Mouse (Mus musculus): ENCODE data around the gene Klra17.

DNA sequence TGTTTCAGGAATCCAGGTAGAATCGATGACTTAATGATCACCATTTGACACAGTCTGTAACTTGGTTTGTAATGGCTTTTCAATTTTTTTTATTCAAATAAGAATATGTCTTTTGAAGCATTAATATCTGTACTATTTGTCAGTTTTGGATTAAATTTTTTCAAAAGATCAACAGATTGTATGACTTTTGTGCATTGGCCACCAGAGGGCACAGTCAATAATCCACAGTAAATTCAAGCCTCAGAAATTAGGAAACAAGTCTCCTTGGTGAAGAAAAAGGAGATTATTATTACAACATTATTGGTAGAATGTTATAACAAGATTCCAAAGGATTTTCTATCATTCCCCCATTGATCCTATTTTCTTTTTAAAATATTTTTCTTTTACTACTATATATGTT, 50.9 kb downstream of the Klra17 start:
- TF ChIP-seq POLR2A (IDR thresholded peaks at IDR 0.05; ENCODE audit: low read depth, low read length): no peak
- TF ChIP-seq CTCF (IDR thresholded peaks at IDR 0.05; ENCODE audit: extremely low read depth, insufficient read depth, insufficient read length, insufficient replicate concordance): no peak

Data from spleen, adult 2 months (tissue).